Mouse (Mus musculus) MEL-GATA-1-ER (cell line): ENCODE data around the gene Snx15.
"Not testable (repeated sequence)": the region's sequence is repeated elsewhere in the genome, so short reads cannot be mapped to it uniquely, and the experiment has no call there.

ENCODE experiments used
- DNase-seq: peaks from one replicate; pipeline ENCODE4 v3.0.0-alpha.2; 2012; ENCODE audit warnings: low read depth; ENCODE audit errors: extremely low read depth

The Snx15 gene

GRCm38 (mm10) chr19:6127760-6128341 is at the start of gene Snx15:
Snx15 (minus strand) TSS chr19:6128304.
- DNase-seq: peak; percentile 96

DNA sequence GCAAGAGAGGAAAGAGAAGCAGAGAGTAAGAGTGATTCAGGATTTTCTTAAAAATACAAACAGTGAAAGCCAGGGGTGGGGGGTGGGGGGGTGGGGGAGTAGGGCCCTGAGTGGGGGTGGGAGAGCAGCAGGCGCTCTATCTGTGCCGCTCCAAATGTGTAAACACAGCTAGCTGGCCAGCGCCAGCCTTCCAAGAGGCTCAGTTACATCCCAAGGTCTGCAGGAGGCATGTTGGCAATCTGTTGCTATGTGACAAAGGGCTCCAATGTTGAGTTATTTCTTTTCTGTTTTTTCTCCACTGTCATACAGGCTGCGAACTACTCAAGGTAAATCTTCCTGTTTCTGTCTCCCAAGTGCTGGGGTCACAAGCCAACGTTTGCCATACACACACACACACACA is 46.7 kb upstream of the Snx15 start:
- no peak for DNase-seq

- no peak for DNase-seq
Observed at GRCm38 (mm10) chr19:6171215-6171614, 43.1 kb upstream of the Snx15 start.

DNA sequence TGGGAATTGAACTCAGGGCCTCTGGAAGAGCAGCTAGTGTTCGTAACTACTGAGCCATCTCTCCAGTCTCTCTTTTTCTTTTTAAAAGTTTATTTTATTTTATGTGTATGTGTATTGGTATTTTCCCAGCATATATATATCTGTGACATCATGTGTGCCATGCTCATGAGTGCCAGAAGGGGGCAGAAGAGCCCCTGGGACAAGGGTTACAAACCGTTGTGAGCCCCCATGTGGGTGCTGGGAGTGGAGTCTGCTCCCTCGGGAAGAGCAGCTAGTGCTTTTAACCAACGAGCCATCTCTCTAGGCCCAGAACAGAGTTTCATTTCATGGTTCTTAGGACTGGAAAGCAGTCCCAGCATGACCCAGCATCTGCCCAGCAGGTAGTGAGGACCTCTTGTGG is 38.6 kb upstream of the Snx15 start:
- DNase-seq: no peak

GRCm38 (mm10) chr19:6163872-6164547 is 35.9 kb upstream of the Snx15 start:
- no peak for DNase-seq

DNA sequence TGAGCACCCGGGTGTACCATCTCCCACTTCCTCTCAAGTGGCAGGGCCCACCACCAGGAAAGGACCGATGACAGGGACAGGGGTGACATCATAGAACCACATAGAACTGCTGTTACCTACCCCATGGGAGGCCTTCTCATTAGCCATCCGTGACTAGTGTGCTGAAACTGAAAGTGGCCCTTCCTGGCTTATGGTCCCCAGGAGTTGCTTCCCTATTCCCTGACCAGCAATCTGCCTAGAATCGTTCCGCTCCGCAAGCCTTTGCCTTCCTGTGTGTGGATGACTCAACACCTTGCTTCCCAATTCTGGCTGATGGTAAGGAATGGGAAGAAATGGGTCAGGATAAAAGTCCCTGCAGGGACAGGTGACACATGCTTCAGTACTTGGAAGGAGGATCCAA is 29.1 kb upstream of the Snx15 start:
- DNase-seq: no peak

DNA sequence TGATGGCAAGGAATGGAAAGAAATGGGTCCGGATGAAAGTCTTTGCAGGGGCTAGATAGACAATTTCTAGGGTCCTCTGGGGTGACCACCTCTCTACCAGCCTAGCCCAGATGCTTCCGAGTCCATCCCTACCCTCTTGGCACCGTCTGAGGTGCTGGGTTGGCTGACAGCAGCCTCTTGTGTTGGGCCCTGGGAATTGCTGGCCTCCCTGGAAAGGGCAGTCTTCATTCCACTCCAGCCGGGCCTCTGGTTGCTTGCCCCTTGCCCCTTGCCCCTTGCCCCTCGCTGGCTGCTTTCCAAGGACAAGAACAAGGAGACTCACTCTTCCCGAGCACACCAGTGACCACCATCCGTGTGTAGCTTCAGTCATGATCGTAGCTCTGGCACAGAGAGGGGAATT is 28.3 kb upstream of the Snx15 start:
- no peak for DNase-seq

DNA sequence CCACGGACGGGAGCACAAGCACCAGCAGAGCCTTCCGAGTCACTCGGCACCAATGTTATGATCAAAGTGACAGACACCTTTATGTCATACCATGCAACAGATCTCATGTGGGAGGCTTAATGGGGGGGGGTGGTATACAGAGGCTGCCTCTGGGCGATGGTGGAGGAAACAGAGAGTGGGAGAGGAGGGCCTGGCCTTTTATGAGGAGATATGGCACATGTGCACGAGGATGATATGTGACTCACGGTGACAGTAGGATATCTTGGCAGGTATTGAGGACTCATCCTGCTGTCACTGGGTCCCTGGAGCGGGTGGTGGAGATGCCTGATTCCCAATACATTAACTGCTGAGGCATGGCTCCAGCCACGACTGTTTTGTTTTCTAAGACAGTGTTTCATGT is 27.1 kb upstream of the Snx15 start:
- no peak for DNase-seq

DNA sequence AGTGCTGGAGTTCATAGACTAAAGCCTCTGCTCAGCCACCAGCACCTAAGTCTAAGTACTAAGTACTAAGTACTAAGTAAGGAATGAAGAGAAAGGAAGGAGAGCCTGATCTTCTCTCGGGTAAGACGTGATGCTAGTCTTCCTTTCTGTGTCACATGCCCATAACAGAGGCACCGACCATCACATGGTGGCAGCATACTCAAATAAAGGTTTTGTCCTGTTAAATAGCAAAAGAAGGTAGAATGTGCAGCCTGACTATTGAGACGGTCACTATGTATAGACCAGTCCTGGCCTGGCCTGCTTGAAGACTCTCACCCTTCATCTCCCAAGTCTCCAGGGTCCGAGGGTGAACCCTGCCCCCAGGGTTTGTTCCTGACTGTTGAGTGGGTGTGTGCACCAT is 16.7 kb upstream of the Snx15 start:
- no peak for DNase-seq

DNA sequence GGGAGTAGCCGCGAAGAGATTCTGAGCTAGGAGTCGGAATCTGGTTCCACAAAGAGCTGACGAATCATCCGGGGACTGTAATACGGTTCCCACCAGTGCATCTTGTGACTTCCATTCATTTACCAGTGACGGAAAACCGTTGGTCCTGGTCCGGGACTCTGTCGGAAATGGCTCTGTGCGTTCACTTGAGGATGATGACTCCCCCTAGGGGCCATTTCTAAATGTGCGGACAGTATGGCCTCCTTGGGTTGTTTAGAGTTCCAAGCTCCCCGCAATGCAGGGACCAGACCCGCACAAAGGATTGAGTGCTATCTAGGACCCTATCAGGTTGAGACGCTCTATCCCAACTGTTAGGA is 13.3 kb upstream of the Snx15 start, which contains the start of gene Arl2:
Gene Arl2, minus strand, starts transcription at position 155 of the 356 bp plus-strand sequence.
- DNase-seq: peak; percentile 87

DNA sequence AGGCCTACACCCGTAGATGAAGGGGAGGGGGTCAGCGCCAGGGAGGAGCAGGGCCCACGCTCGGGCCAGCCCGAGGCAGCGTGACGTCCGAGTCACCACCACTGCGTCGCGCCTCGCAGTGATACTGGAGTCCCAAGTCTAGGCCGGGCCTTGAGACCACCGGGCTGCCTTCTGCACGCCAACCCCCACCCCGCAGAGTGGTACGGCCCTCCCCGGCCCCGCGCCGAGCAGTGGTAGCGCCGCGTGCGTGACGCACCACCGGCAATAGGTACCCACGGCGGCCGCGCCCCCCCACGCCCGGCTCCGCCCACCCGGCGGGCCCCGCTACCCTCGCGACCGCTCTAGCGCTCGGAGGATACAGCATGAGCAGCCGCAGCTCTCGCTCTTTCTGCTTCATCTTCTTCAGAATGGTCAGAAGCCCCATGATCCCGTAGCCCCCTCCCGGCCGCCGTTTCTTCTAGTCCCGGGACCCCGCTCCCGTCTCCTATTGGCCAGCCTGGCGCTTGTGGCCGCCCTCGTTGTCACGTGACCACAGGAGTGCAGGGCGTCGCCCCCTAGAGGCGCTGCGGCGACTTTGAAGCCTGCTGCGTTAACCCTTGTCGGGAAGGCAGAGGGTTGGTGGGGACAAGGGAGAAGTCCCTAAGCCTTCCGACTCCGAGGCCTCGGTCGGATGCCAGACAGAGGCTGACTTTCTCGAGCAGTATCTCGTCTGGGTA is 12.7 kb upstream of the Snx15 start, which contains the start of gene Batf2:
Gene Batf2, plus strand, starts transcription at position 306 of the 716 bp plus-strand sequence.
- DNase-seq: peak; percentile 89

GRCm38 (mm10) chr19:6140374-6140677 is 12.2 kb upstream of the Snx15 start:
- no peak for DNase-seq

- no peak for DNase-seq
Observed at GRCm38 (mm10) chr19:6139701-6140100, 11.6 kb upstream of the Snx15 start.

DNA sequence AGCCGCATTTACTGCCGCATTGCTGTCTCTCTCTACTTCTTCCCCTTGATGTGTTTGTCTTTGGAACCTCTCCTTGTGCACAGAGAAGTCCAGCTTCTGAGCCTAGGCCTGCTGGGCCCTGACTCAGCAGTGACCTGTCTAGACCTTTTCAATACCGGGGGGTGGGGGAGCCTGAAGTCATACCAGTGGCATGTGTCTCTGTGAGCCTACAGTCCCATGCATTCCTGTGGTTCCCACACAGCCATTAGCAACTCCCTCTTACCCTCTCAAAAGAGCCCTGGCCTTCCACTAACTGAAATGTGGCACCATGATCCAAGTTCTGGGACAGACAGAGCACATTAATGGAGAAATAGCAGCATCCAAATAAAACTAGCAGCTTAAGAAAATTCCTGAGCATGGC is 8.3 kb upstream of the Snx15 start:
- DNase-seq: no peak

DNA sequence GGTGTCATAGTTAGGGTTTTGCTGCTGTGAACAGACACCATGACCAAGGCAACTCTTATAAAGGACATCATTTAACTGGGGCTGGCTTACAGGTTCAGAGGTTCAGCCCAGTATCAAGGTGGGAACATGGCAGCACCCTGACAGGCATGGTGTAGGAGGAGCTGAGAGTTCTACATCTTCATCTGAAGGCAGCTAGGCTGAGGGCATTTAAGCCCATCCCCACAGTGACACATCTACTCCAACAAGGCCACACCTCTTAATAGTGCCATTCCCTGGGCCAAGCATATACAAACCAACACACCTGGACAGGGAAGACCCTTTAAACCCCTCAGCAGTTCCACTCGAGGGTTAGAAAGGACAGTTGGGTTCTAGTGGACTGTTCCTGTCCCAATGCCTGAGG is 5.1 kb upstream of the Snx15 start:
- DNase-seq: not testable (repeated sequence)

DNA sequence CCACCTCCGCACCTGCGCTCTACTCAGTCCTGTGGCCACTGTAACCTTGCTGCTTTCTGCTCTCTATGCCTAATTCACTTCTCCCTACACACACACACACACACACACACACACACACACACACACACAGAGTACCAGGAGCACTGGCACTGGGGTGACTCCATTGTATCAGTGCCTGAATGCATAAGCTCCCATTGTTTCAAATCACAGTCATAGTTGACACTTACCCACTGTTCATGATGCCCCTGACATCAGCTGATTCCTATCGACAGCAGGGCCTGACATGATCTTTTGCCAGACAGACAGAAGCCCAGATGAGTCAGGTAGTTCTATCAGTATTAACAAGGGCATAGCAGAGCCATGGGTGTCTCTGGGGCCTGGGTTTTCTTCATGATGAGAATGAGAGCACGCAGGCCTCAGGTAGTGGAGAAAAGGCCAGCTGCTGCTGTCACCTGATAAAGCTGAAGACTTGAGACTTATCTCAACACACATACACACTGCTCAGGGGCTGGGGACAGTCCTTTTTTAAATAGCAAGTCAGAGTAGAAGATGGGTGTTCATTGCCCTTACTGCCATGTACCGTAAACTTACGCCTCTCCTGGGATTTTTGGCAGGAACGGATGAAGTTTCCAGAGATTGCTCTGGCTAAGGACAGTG is 4.2 kb upstream of the Snx15 start:
- DNase-seq: peak; percentile 27

- not testable (repeated sequence) for DNase-seq
Observed at GRCm38 (mm10) chr19:6130414-6131128, 2.5 kb upstream of the Snx15 start.

DNA sequence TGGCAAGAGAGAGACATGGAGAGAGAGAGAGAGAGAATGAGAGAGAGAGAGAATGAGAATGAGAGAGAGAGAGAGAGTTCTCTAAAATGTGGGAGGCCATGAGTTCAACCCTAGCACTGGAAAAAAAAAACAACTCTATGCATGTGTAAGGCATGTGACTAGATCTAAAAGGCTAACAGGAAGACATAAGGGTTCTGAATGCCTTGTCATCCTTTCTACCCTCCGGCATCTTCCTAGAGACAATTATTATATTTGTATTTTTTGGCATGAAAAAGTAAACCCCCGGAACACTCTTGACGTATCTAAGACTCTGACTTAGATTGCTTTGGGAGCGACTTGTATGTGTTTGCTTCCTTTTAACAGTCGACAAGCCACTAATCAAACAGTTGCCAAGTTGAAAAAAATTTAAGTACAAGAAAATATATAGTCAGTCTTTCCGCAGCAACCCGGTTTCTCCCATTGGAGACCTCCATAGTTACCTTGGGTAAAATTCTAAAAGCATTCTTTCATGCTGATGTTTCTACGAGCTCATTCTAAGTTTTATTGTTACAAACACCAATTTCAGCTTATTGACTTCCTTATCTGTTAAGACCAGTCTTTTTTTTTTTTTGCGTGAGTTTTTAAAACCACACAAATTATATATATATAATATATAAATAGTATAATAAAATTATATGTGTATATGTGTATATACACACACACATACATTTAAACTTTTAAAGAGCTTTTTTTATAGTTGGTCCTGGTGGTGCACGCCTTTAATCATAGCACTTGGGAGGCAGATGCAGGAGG is 1.1 kb downstream of the Snx15 start:
- no peak for DNase-seq

DNA sequence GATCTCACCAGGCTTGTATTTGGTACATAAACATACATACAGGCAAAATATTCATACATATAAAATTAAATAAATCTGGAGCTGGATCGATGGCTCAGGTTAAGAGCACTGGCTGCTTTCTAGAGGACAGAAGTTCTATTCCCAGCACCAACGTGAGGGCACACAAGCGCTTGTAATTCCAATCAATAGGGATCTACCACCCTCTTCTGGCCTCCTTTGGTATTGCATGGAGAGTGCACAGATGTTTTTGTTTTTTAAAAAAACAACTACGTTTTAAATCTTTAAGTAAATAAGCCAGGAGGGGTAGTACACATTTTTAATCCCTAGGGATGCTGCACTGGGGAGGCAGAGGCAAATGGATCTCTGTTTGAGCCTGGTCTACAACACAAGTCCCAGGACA is 1.8 kb downstream of the Snx15 start:
- peak; percentile 62 for DNase-seq

DNA sequence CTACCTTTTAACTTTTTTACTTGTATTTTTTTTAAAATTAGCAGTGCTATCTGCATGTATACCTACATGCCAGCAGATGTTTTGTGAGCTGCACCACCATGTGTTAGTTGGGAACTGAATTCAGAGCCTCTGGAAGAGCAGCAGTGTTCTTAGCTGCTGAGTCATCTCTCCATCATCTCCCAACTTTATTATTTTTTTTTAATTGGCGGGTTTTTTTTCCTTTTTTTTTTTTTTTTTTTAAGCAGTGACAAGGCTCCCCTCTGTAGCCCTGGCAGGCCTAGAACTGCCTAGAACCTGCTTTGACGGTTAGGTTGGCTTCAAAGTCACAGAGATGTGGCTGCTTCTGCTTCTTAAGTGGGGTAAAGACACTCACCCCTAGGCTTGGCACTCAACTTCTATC is 3.2 kb downstream of the Snx15 start:
- DNase-seq: no peak

- no peak for DNase-seq
Observed at GRCm38 (mm10) chr19:6123330-6123729, 4.8 kb downstream of the Snx15 start.
